Mouse (Mus musculus): ENCODE results near the gene Letmd1.

- TF ChIP-seq CTCF (IDR thresholded peaks at IDR 0.05; ENCODE audit: low read depth) (no peak), EP300 (optimal IDR thresholded peaks at IDR 0.05) (no peak)
These were observed 59.1 kb downstream of the Letmd1 start for GRCm38 (mm10) chr15:100527900-100528299.
